Mouse (Mus musculus): ENCODE results near the gene Il17rd. TPM values are rescaled to one million over a fixed set of nuclear protein-coding genes. Genes with fewer than 3 reads are reported as not detected.
A peak's percentile ranks its signal among the peaks of the same experiment; 100 is the strongest.

Il17rd gene
- 1 to 10 TPM; 2.7 to 2.8 TPM for total RNA-seq (2021)

DNA sequence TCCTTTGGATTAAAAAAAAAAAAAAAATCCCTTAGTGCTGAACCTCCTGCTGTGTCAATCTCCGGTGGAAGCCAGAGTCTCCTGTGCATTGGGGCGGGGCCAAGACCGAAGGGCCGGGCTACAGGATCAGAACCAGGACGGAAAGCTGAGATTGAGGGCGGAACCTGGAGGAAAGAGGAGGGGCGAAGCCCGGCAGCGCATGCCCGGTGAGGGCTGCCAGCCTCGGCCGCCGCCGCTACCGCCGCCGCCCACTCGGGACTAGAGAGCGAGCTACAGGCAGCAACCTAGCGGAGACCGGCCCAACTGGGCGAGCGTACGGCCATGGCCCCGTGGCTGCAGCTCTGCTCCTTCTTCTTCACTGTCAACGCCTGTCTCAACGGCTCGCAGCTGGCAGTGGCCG lies at the start of gene Il17rd:
TSS of gene Il17rd (plus strand) at position 159 of the 400 bp plus-strand sequence.
- DNase-seq (ENCODE audit: low spot score in 2 of 2), result peak; percentile 82 to 88
- intact Hi-C loops (cut with DNase I), result loop anchor here (10.0 kb wide), 1 partner anchor 376 kb away; no protein-coding TSS in a partner anchor

DNA sequence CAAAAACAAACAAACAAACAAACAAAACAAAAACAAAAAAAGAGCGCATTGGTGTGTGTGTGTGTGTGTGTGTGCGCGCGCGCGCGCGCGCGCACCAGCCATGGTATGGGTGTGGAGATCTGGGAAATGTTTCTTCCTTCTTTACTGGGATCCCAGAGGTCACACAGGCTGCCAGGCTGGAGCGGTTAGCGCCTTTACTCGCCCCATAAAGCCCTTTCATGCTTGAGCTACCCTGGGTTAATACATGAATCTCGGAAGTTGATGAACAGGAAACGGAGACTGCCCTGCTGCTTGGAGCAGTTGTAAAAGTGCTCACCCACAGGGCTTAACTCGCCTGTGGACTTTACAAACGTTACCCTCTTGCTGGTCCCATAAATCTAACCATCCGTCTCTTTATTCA lies 47.1 kb upstream of the Il17rd start:
- DNase-seq (ENCODE audit: low spot score in 2 of 2), result no peak
- intact Hi-C loops (cut with DNase I), result no loop called here

GRCm38 (mm10) chr14:26993427-26993826 lies 45.3 kb upstream of the Il17rd start:
- intact Hi-C loops (cut with DNase I), result no loop called here
- DNase-seq (ENCODE audit: low spot score in 2 of 2), result no peak

DNA sequence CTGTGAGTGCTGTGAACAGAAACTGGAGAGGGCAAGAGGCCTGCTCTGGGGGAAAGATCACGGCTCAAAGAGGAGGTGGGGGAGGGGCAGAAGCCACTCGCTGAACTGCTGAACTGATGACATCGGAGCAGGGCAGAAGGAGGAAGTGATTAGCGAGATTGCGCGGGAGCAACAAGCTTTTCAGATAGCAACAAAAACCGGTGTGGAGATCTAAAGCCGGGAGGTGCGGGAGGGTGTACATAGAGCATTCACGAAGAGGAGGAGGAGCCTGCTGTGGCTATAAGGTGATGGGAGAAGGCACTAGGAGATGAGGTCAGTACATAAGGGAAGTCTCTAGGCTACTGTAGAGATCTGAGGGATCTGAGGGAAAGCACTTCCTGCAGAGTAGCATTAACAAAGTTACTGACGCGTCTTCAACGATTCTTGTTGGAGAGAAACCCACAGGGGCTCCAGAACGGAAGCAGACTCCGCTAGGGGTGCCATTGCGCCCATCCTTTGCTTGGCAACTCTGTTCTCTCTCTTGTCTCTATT lies 44.5 kb upstream of the Il17rd start, which contains the start of gene Hesx1:
TSS of gene Hesx1 (plus strand) at position 206 of the 531 bp plus-strand sequence.
- no peak for DNase-seq (ENCODE audit: low spot score in 2 of 2)

DNA sequence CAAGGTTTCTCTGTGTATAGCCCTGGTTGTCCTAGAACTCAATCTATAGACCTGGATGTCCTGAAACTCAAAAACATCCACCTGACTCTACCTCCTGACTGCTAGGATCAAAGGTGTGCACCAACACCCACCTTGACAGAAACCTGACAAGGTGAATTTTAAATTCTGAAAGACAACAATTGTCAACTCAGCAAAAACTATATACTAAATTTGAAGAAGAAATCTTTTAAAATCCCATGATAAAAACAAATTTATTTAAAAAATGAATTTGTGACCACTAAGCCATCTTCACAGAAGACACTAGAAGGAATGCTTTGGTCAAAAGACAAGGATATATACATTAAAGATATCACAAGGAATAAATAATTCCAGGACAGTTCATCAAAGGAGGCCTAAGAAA lies 42.5 kb upstream of the Il17rd start:
- no peak for DNase-seq (ENCODE audit: low spot score in 2 of 2)
- intact Hi-C loops (cut with DNase I), result no loop called here

More for the DNA sequence above, 44.5 kb upstream of the Il17rd start, which contains the start of gene Hesx1:
- intact Hi-C loops (cut with DNase I), result no loop called here

DNA sequence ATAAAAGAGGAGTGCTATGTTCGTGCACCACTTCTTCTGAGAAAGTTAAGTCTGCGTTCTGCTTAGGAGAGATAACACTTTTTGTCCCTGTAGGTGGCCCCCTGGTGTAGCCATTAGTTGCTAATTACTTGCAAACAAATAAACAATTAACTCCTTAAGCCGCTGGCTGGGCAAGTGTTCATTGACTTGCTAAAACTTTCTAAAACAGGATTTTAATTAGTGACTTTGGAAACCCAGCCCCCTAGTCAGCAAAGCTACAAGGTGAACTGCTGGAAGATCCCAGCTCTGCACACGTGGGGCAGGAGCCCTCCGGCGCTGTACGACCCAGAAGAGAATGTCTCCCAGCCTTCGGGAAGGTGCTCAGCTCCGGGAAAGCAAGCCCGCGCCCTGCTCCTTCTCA lies 38.4 kb upstream of the Il17rd start:
- intact Hi-C loops (cut with DNase I), result no loop called here
- no peak for DNase-seq (ENCODE audit: low spot score in 2 of 2)

- no peak for DNase-seq (ENCODE audit: low spot score in 2 of 2)
- intact Hi-C loops (cut with DNase I), result no loop called here
These were observed 33.8 kb upstream of the Il17rd start for GRCm38 (mm10) chr14:27004906-27005305.

GRCm38 (mm10) chr14:27005937-27006336 lies 32.8 kb upstream of the Il17rd start:
- no peak for DNase-seq (ENCODE audit: low spot score in 2 of 2)
- intact Hi-C loops (cut with DNase I), result no loop called here

DNA sequence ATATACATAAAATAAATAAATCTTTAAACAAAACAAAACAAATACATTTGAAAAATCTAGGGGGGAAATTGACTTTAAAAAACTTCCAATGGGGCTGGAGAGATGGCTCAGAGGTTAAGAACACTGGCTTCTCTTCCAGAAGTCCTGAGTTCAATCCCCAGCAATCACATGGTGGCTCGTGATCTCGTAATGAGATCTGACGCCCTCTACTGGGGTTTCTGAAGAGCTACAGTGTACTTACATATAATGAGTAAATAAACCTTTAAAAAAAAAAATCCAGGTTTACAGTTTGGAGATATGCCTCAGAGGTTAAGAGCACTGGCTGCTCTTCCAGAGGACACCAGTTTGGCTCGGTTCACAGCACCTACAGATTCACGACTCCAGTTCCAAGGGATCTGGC lies 27.2 kb upstream of the Il17rd start:
- no peak for DNase-seq (ENCODE audit: low spot score in 2 of 2)
- intact Hi-C loops (cut with DNase I), result no loop called here

- DNase-seq (ENCODE audit: low spot score in 2 of 2), result no peak
- intact Hi-C loops (cut with DNase I), result no loop called here
These were observed 25.1 kb upstream of the Il17rd start for GRCm38 (mm10) chr14:27013658-27014057.

DNA sequence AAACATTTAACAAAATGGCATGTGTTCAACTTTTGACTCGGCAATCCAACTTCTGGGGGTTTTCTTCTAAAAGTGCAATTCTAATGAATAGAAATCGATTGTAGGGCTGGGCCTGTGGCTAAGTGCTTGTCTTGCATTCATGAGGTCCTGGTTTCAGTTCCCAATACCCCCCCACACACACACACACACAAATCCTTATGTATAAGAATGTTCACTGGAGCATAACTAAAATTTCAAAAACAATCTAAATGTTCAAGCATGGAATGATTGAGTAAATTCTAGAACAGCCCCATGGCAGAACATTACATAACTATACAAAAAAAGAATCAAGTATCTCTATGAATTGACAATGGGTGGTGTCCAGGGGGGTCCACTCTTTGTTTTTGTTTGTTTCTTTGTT lies 20.8 kb upstream of the Il17rd start:
- intact Hi-C loops (cut with DNase I), result no loop called here
- no peak for DNase-seq (ENCODE audit: low spot score in 2 of 2)

- no peak for DNase-seq (ENCODE audit: low spot score in 2 of 2)
- intact Hi-C loops (cut with DNase I), result loop anchor here (10.0 kb wide), 1 partner anchor 135 kb away; no protein-coding TSS in a partner anchor
These were observed 18.9 kb upstream of the Il17rd start for GRCm38 (mm10) chr14:27019850-27020249.

GRCm38 (mm10) chr14:27022876-27023275 lies 15.9 kb upstream of the Il17rd start:
- no peak for DNase-seq (ENCODE audit: low spot score in 2 of 2)
- intact Hi-C loops (cut with DNase I), result loop anchor here (10.0 kb wide), 1 partner anchor 138 kb away; no protein-coding TSS in a partner anchor

GRCm38 (mm10) chr14:27024664-27025063 lies 14.1 kb upstream of the Il17rd start:
- intact Hi-C loops (cut with DNase I), result loop anchor here (5.0 to 10.0 kb wide), 2 partner anchors 140 to 357 kb away; partner anchors contain the start of gene Pde12
- no peak for DNase-seq (ENCODE audit: low spot score in 2 of 2)

GRCm38 (mm10) chr14:27029771-27030173 lies 9.0 kb upstream of the Il17rd start:
- intact Hi-C loops (cut with DNase I), result loop anchor here (2.0 to 10.0 kb wide), 5 partner anchors 67 to 385 kb away; partner anchors contain the start of gene Pde12
- DNase-seq (ENCODE audit: low spot score in 2 of 2), result peak; percentile 54 to 84

DNA sequence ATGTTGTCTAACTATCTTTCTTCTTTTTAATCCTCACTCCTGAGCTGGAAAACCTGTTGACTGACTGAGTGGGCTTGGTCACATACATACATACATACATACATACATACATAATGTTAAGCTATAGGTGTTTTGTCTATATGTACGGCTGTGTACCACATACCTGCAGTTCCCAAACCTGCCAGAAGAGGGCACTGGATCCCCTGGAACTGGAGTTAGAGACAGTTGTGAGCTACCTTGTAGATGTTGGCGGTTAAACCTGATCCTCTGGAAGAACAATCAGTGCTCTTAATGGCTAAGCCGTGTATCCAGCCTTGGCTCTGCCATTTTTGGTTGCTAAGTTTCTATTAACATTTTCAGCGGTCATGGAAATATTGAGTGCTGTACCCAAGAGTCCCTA lies 7.6 kb upstream of the Il17rd start:
- intact Hi-C loops (cut with DNase I), result loop anchor here (2.0 to 10.0 kb wide), 3 partner anchors 66 to 384 kb away; no protein-coding TSS in a partner anchor
- DNase-seq (ENCODE audit: low spot score in 2 of 2), result peak; percentile 39 to 43

DNA sequence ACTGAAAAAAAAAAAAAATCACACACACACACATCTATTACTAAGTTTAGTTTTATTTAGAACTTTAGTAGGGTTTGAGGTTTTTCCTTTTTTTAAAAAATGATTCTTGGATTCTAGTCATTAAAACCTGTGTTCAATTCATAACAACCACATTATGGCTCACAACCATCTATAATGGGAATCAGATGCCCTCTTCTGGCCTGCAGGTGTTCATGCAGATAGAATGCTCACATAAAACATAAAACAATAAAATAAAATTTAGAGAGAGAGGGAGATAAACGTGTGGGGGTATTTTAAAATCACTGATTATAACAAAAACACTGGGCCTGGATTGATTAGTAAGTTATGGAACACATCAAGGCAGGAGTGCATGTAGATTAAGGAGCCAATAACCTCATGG lies 1.2 kb upstream of the Il17rd start:
- DNase-seq (ENCODE audit: low spot score in 2 of 2), result no peak
- intact Hi-C loops (cut with DNase I), result loop anchor here (10.0 kb wide), 1 partner anchor 377 kb away; no protein-coding TSS in a partner anchor

DNA sequence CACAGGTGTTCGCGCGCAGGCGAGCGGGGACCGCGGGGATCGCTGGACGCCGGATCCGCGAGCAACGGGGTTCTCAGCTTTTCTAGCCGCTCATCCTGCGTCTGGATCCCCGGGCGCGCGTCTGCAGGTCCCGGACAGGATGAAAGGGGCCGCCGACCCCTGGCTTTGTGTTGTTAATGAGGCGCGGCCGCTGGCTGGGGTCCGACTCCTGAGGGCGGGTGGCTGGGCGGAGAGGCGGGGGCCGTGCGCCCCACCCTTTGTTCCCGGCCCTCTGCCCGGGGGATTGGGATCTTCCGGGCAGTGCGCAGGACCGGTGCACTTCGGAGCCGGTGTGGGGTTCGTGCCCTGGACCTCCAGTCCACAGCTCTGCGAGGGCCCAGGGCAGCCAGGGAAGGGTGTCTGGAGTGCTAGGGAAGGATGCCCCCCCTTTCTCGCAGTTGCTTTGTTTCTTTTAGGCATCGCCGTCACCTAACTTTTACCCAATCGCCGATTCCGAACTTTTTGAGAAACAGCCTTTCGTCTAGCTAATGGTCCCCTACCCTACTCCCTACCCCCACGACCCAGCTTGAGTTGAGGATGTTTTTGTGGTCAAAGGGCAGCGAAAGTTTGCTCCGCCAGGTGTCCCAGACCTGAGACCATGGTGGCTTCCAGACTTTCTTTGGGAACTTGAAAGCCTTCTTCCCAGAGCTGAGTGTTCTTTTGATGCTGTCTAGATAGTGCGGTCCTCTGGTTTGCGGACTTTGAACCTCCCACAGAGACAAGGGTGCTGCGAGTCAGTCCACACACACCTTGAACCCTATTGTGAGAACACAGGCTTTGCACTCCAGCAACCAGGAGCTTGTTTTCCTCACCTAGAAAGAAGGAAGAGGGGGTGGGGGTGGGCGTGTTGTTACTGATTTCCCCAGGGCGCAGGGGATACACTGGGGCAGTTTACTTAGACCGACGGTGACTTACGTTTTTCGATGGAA lies 824 bp downstream of the Il17rd start:
- no peak for DNase-seq (ENCODE audit: low spot score in 2 of 2)
- intact Hi-C loops (cut with DNase I), result loop anchor here (10.0 kb wide), 1 partner anchor 375 kb away; no protein-coding TSS in a partner anchor

GRCm38 (mm10) chr14:27040451-27040850 lies 1.7 kb downstream of the Il17rd start:
- intact Hi-C loops (cut with DNase I), result no loop called here

DNA sequence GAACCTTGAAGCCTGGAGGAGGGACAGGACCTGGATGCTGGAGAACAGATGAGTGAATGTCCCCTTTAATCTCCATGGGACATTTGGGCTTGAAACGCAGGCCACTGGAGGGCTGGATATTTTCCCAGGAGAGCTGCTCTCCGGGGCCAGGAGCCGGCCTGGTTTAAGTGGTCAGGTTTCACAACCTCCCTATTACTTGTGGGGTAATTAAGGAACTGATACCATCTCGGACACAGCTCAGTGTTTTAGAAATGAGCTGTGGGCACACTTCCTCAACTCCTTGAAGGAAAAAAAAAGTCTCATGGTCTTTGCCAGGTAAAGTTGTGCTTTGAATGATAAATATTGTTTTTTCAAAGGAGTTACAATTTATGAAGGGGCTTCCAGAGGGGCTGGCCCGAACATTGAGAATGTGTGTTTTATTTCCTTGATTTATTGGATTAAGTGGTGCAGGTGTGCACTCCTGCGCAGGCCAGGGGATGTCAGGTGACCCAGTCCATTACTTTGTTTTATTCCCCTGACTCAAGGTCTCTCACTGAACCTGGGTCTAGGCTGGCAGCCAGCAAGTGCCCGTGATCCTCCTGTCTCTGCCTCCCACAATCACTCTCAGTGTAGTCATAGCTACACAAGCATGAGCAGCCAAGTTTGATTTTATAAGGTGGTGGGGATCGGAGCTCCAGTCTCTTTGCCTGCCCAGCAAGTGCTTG lies 3.7 kb downstream of the Il17rd start:
- DNase-seq (ENCODE audit: low spot score in 2 of 2), result no peak
- intact Hi-C loops (cut with DNase I), result no loop called here

More at GRCm38 (mm10) chr14:27040451-27040850, 1.7 kb downstream of the Il17rd start:
- DNase-seq (ENCODE audit: low spot score in 2 of 2), result no peak
